Mouse (Mus musculus) 416B (cell line): ENCODE data around the gene Krcc1.

ENCODE experiments used
- DNase-seq: peaks from one replicate; pipeline ENCODE4 v3.0.0; 2011; ENCODE audit warnings: low read depth

Krcc1 gene

GRCm38 (mm10) chr6:71332236-71332965, 60.9 kb downstream of the Krcc1 start:
- no peak for DNase-seq

GRCm38 (mm10) chr6:71333031-71333430, 61.6 kb downstream of the Krcc1 start:
- no peak for DNase-seq

GRCm38 (mm10) chr6:71333578-71334273, 62.2 kb downstream of the Krcc1 start:
- no peak for DNase-seq
